In genomic region chr7:143263966-143264365, GRCm38 (mm10) we compare ENCODE assay signal across 30 mouse cellular contexts.
DNase-seq lines count a peak whose midpoint lies in the region; ATAC-seq and TF ChIP-seq lines count a peak whose summit lies in the region.
"Had no signal": no experiment of that assay in that cellular context is flagged by ENCODE, and none has a peak within 500 bp of the region (broad histone marks: within the 10 kb centered on the region; RNA-seq: fewer than 3 reads in every experiment).

No protein-coding gene starts in this region.

- no peak for ATAC-seq in heart, embryonic 11.5 days (replicated peaks; ENCODE audit: insufficient number of reproducible peaks, low FRiP score, low TSS enrichment)
- ATAC-seq in stomach, postnatal 0 days (ENCODE audit: low FRiP score, low TSS enrichment): no peak
- ATAC-seq: hindbrain, embryonic 16.5 days; intestine, embryonic 15.5 days; Patski had no signal

- no peaks in the 10 kb centered on the region for H3K36me3 ChIP-seq in heart, embryonic 11.5 days (ENCODE audit: control insufficient read depth, insufficient read depth, low read length)
- H3K36me3 ChIP-seq in stomach, postnatal 0 days (ENCODE audit: control insufficient read depth, insufficient read depth, low read length): no peaks in the 10 kb centered on the region
- H3K36me3 ChIP-seq: embryonic facial prominence, embryonic 12.5 days; forebrain, embryonic 12.5 days; heart, embryonic 12.5 days; intestine, embryonic 15.5 days; limb, embryonic 15.5 days; neural tube, embryonic 13.5 days had no signal

- no peak for TF ChIP-seq EP300 in stomach, postnatal 0 days (optimal IDR thresholded peaks at IDR 0.05)

- H3K27me3 ChIP-seq in heart, embryonic 11.5 days (ENCODE audit: control insufficient read depth, insufficient read depth, low read length): no peaks in the 10 kb centered on the region
- no peaks in the 10 kb centered on the region for H3K27me3 ChIP-seq in stomach, postnatal 0 days (ENCODE audit: control insufficient read depth, insufficient read depth, low read length)
- H3K27me3 ChIP-seq: embryonic facial prominence, embryonic 12.5 days; forebrain, embryonic 12.5 days; heart, embryonic 12.5 days; intestine, embryonic 15.5 days; limb, embryonic 15.5 days; neural tube, embryonic 13.5 days; Patski had no signal

- H3K4me3 ChIP-seq in heart, embryonic 11.5 days (ENCODE audit: low read depth, low read length): no peak overlapping the region
- H3K4me3 ChIP-seq in stomach, postnatal 0 days (ENCODE audit: low read depth, low read length): no peak overlapping the region
- H3K4me3 ChIP-seq: embryonic facial prominence, embryonic 12.5 days; forebrain, embryonic 12.5 days; heart, embryonic 12.5 days; intestine, embryonic 15.5 days; limb, embryonic 15.5 days; myocyte; neural tube, embryonic 13.5 days had no signal

- H3K9me3 ChIP-seq in heart, embryonic 11.5 days (replicated peaks; ENCODE audit: control insufficient read depth, low read length): no peaks in the 10 kb centered on the region
- H3K9me3 ChIP-seq in stomach, postnatal 0 days (ENCODE audit: control insufficient read depth, low read length): no peaks in the 10 kb centered on the region
- H3K9me3 ChIP-seq: embryonic facial prominence, embryonic 12.5 days; forebrain, embryonic 12.5 days; heart, embryonic 12.5 days; intestine, embryonic 15.5 days; limb, embryonic 15.5 days; neural tube, embryonic 13.5 days had no signal

- TF ChIP-seq CTCF in stomach, postnatal 0 days (IDR thresholded peaks at IDR 0.05; ENCODE audit: low read depth): no peak

- H3K9ac ChIP-seq in heart, embryonic 11.5 days (ENCODE audit: low read depth, low read length): no peak overlapping the region
- H3K9ac ChIP-seq in stomach, postnatal 0 days (ENCODE audit: low read length): no peak overlapping the region
- H3K9ac ChIP-seq: embryonic facial prominence, embryonic 12.5 days; forebrain, embryonic 12.5 days; heart, embryonic 12.5 days; intestine, embryonic 15.5 days; limb, embryonic 15.5 days; liver, embryonic 14.5 days; lung, embryonic 14.5 days; neural tube, embryonic 13.5 days had no signal

- H3K27ac ChIP-seq in heart, embryonic 11.5 days (ENCODE audit: low read depth, low read length): no peak overlapping the region
- no peak overlapping the region for H3K27ac ChIP-seq in stomach, postnatal 0 days (replicated peaks)
- H3K27ac ChIP-seq: embryonic facial prominence, embryonic 12.5 days; forebrain, embryonic 12.5 days; intestine, embryonic 15.5 days; kidney, postnatal 0 days; limb, embryonic 15.5 days; liver, embryonic 14.5 days; neural tube, embryonic 13.5 days had no signal

- peaks cover 56% of the 10 kb centered on the region for H3K4me1 ChIP-seq in heart, embryonic 11.5 days (ENCODE audit: control insufficient read depth, insufficient read depth, low read length)
- peaks cover 7% of the 10 kb centered on the region for H3K4me1 ChIP-seq in stomach, postnatal 0 days (replicated peaks; ENCODE audit: control insufficient read depth, insufficient read depth)
- H3K4me1 ChIP-seq: forebrain, embryonic 12.5 days had no signal

- WGBS in heart, embryonic 11.5 days (ENCODE audit: insufficient replicate concordance): 76% methylated on average over 4 of the region's 4 CpGs
- WGBS in stomach, postnatal 0 days: 70% methylated on average over 4 of the region's 4 CpGs

- DNase-seq in heart, postnatal 4 days: peak; percentile 30
- DNase-seq in urinary bladder, postnatal 14 days (ENCODE audit: low spot score): peak; percentile 2
- no peak for DNase-seq in urinary bladder, postnatal 10 days (ENCODE audit: low spot score)
- DNase-seq in stomach, postnatal 0 days (ENCODE audit: low spot score): peak; percentile 11
- DNase-seq in adrenal gland, postnatal 36 days: no peak
- no peak for DNase-seq in natural killer cell, adult 2 months (ENCODE audit: low spot score in 2 of 2)
- DNase-seq: adrenal gland, postnatal 10 days; cerebellum, adult 11 months; cerebellum, adult 9-10 months; cerebellum, postnatal 36 days; gastrocnemius, postnatal 14 days; kidney, adult 8-10 months; kidney, postnatal 4 days; lung, embryonic 14.5 days; lung, postnatal 14 days; thymus, adult 18-20 months; thymus, postnatal 25 days had no signal

- H3K4me2 ChIP-seq in heart, embryonic 11.5 days: no peak overlapping the region
- no peak overlapping the region for H3K4me2 ChIP-seq in stomach, postnatal 0 days (replicated peaks; ENCODE audit: low read depth)
- H3K4me2 ChIP-seq: embryonic facial prominence, embryonic 12.5 days; forebrain, embryonic 12.5 days; heart, embryonic 12.5 days; intestine, embryonic 15.5 days; limb, embryonic 15.5 days; lung, embryonic 14.5 days; midbrain, embryonic 11.5 days; neural tube, embryonic 13.5 days had no signal

Comparison
In these comparisons a context has a peak if more than half of its experiments do, and no peak if none do; other contexts are left out.
1. DNase-seq: peak in heart, postnatal 4 days (single experiment), urinary bladder, postnatal 14 days (single experiment) and stomach, postnatal 0 days (single experiment); none in urinary bladder, postnatal 10 days (single experiment), adrenal gland, postnatal 36 days (0 of 2) and natural killer cell, adult 2 months (0 of 2).